Mouse (Mus musculus) left cerebral cortex, adult 2 months (tissue): ENCODE measurements around the gene Mertk. TPM values are rescaled to one million over a fixed set of nuclear protein-coding genes. Genes with fewer than 3 reads are reported as not detected.

Experiments
- DNase-seq, 2 experiments: peaks; one replicate each; pipeline ENCODE4 v3.0.0; 2021 to 2022; ENCODE audit warnings: low spot score in 2 of 2, mixed read lengths in 1 of 2; ENCODE audit errors: extremely low spot score in 1 of 2
- H3K27ac ChIP-seq: fragments of 200-600 bp; 2 replicates; pipeline ENCODE4 v1.8.1; 2022
- H3K4me3 ChIP-seq: fragments of 200-600 bp; 2 replicates; pipeline ENCODE4 v1.8.1; 2022
- CTCF ChIP-seq: fragments of 200-600 bp; IDR thresholded peaks from 2 replicates; pipeline ENCODE4 v1.8.1; 2022; ENCODE audit warnings: antibody characterized with exemption, mild to moderate bottlenecking, moderate library complexity
- intact Hi-C: fragments of 180-260 bp; cut with DNase I; formaldehyde crosslinking; loops from one replicate; pipeline ENCODE4 v1.15.1; 2025
- total RNA-seq, 2 experiments: library from RNA; stranded (reverse); gene quantifications; 2 replicates each; pipeline ENCODE4 v1.2.3; 2021

Gene Mertk
- total RNA-seq, 2 experiments from 2014 or later = 29.6 to 35.1 TPM

- no peak for DNase-seq
- intact Hi-C loops = no loop called here
- Histone ChIP-seq H3K4me3 (no peak overlapping the region), H3K27ac (no peak overlapping the region)
- TF ChIP-seq CTCF = no peak
Observed at GRCm38 (mm10) chr2:128837531-128837930, 138.8 kb downstream of the Mertk start.

DNA sequence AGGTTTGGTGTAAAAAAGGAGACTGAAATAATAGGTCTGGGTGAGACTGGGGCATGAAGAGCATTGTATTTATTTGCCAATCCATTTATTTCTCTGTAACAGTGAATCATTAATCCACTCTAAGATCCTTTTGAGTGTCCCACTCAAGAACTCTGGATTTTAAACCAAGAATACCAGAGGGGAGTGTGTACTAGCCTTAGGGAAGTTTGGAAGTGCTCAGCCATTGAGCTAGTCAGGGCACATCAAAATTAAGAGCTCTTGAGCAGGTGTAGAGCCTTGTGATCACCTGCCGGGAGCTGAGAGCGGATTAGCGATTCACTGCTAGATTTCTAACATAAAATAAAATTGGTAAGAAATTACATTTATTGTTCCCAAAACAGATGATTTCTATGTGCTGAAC lies 139.9 kb downstream of the Mertk start:
- DNase-seq = no peak
- TF ChIP-seq CTCF = no peak
- intact Hi-C loops = no loop called here
- Histone ChIP-seq H3K27ac (no peak overlapping the region), H3K4me3 (no peak overlapping the region)

DNA sequence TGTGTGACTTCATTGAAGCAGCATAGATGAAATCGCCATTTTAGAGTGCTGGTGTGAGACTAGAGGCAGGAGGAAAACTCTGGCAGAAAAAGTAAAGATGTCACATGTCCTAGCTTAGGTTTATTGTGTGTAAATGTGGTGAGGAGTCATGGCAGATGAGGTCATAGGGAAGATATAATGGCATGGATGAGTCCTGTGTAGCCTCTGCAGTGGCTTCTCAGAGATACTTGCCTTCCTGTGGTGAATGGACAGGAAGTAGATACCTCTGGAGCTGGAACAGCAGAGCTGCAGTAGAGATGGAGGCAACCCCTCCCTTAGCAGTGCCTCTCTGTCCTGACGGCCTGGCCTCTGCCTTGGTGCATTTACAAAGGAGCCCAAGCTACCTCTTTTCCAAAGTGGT lies 140.7 kb downstream of the Mertk start:
- no peak for DNase-seq
- no peak overlapping the region for H3K4me3 ChIP-seq
- no peak for TF ChIP-seq CTCF
- no peak overlapping the region for H3K27ac ChIP-seq
- intact Hi-C loops = no loop called here

DNA sequence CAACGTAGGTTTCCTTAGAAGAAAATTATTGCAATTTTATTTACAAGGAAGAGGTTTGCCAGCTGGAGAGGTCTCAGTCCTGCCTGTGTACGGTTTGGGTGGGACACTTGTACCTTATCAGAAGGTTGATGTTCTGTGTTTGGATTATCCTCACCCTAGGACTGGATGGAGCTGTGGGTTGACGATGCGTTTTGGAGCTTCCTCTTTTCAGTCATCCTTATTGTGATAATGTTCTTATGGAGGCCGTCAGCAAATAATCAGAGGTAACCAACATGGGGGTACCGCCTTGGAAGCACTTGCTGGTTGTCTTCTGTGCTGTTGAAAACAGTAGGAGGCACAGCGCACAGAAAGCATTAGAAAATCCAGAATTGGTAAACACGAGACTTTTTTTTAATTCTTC lies 143.7 kb downstream of the Mertk start:
- no peak overlapping the region for H3K4me3 ChIP-seq
- no peak for DNase-seq
- TF ChIP-seq CTCF = no peak
- H3K27ac ChIP-seq = no peak overlapping the region
- intact Hi-C loops = no loop called here

DNA sequence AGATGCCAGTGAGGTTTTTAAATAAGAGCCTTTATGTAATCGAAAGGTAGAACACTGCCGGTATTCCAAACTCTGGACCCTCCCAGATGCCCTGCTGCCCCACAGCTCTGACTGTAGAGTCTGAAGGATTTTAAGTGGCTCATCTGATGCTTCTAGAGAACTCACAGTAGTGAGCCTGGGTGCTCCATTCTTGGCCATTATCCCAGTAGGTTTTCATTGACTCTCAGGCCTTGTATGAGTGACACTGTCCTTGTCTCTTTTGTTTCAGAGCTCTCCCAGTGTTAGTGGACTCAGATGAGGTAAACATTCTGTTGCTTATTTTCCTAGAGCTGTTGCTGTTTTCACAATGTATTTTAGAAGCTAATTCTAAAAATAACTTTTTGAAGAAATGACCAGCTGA lies 151.3 kb downstream of the Mertk start:
- Histone ChIP-seq H3K4me3 (no peak overlapping the region), H3K27ac (no peak overlapping the region)
- no peak for DNase-seq
- intact Hi-C loops = no loop called here
- no peak for TF ChIP-seq CTCF

Other genes with a start within 250 kb of the Mertk start
- gene Spdye4c, start 107.7 kb upstream of the Mertk start, total RNA-seq = not detected
- gene Anapc1, start 11.6 kb upstream of the Mertk start, total RNA-seq = 10 to 100 TPM; 60.5 to 65.4 TPM
- gene Tmem87b, start 119.2 kb downstream of the Mertk start, total RNA-seq = 10 to 100 TPM; 31.6 to 36.5 TPM
- gene Fbln7, start 164.0 kb downstream of the Mertk start, total RNA-seq = 1 to 10 TPM; 2.4 to 2.5 TPM
- gene Zc3h8, start 245.1 kb downstream of the Mertk start, total RNA-seq = 1 to 10 TPM; 6.8 to 7.1 TPM